Mouse (Mus musculus) brain, embryonic 14.5 days (tissue): ENCODE results near the gene Kndc1.

ENCODE experiments used
- CTCF ChIP-seq: fragments of 200-500 bp; IDR thresholded peaks from 2 replicates; pipeline ENCODE4 v1.5.1; 2012; ENCODE audit warnings: inconsistent platforms, mild to moderate bottlenecking, moderate library complexity, borderline replicate concordance; ENCODE audit not compliant: insufficient read depth, insufficient read length; ENCODE audit errors: extremely low read depth
- POLR2A ChIP-seq: fragments of 200-500 bp; IDR thresholded peaks from 2 replicates; pipeline ENCODE4 v1.6.1; 2012; ENCODE audit warnings: mild to moderate bottlenecking, inconsistent platforms, borderline replicate concordance; ENCODE audit not compliant: poor library complexity, insufficient read depth, insufficient read length, severe bottlenecking; ENCODE audit errors: extremely low read depth

DNA sequence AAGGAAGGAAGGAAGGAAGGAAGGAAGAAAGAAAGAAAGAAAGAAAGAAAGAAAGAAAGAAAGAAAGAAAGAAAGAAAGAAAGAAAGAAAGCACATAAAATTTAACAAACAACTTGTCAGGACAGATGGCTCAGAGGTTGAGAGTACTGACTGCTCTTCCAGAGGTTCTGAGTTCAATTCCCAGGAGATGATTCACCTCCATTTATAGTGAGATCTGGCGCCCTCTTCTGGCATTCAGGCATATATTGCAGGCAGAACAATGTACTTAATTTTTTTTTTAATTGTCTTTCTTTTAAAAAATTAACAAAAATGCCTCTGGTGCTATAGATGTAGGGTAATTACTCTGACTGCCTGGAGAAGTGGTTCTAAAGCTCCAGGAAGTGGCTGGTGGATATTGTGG, 21.8 kb downstream of the Kndc1 start:
- TF ChIP-seq CTCF (peak; percentile 17; the same call in 1 of the 2 replicates), POLR2A (no peak)
